Mouse (Mus musculus) telencephalon, adult 2 months (tissue): Measurements from ENCODE around the gene Tdg.

Source experiments
- DNase-seq: peaks from one replicate; pipeline ENCODE4 v3.0.0-alpha.2; 2011; ENCODE audit warnings: low read depth, low spot score

Tdg gene

GRCm38 (mm10) chr10:82662267-82662990, 32.8 kb downstream of the Tdg start:
- peak; percentile 63 for DNase-seq

- no peak for DNase-seq
Measured at GRCm38 (mm10) chr10:82663289-82663688, 33.7 kb downstream of the Tdg start.

GRCm38 (mm10) chr10:82665951-82666350, 36.3 kb downstream of the Tdg start:
- DNase-seq, result no peak

- DNase-seq, result peak; percentile 88
Measured at GRCm38 (mm10) chr10:82666436-82667234, 37.0 kb downstream of the Tdg start.

- no peak for DNase-seq
Measured at GRCm38 (mm10) chr10:82670205-82670604, 40.6 kb downstream of the Tdg start.

- no peak for DNase-seq
Measured at GRCm38 (mm10) chr10:82676949-82677348, 47.3 kb downstream of the Tdg start.

- peak; percentile 93 for DNase-seq
Measured at GRCm38 (mm10) chr10:82680769-82681168, 51.1 kb downstream of the Tdg start.

GRCm38 (mm10) chr10:82681639-82682038, 52.0 kb downstream of the Tdg start:
- peak; percentile 73 for DNase-seq

- DNase-seq, result no peak
Measured at GRCm38 (mm10) chr10:82685440-82685839, 55.8 kb downstream of the Tdg start.

- DNase-seq, result peak; percentile 61
Measured at GRCm38 (mm10) chr10:82689681-82690211, 60.1 kb downstream of the Tdg start.

GRCm38 (mm10) chr10:82690494-82690893, 60.9 kb downstream of the Tdg start, which contains the start of gene Glt8d2:
TSS of gene Glt8d2 (minus strand) at chr10:82690650.
- peak; percentile 46 for DNase-seq

GRCm38 (mm10) chr10:82695956-82696355, 66.3 kb downstream of the Tdg start, which contains the start of gene Hcfc2:
TSS of gene Hcfc2 (plus strand) at chr10:82696160.
- no peak for DNase-seq

- no peak for DNase-seq
Measured at GRCm38 (mm10) chr10:82696453-82697079, 66.9 kb downstream of the Tdg start.

- no peak for DNase-seq
Measured at GRCm38 (mm10) chr10:82697305-82697898, 67.8 kb downstream of the Tdg start.

- peak; percentile 55 for DNase-seq
Measured at GRCm38 (mm10) chr10:82698712-82699261, 69.2 kb downstream of the Tdg start.

- DNase-seq, result no peak
Measured at GRCm38 (mm10) chr10:82699296-82699941, 69.8 kb downstream of the Tdg start.
